Mouse (Mus musculus) hematopoietic stem cell, adult 5-6 weeks (primary cell): ENCODE measurements at regions not wholly inside any gene's neighbourhood (a gene's known extent, or its start where the extent isn't known, plus 50 kb on each side); places are given as distances from the start of the nearest gene placed in this dataset.

Source experiments
- ATAC-seq, 2 experiments: fragments of 125-278 bp in 1 of 2; replicated peaks in 1 of 2; 2 replicates each; pipeline ENCODE4 v1.8.0; 2016 to 2017; ENCODE audit warnings: inconsistent platforms in 2 of 2, mild to moderate bottlenecking in 2 of 2, moderate number of reproducible peaks in 2 of 2, low read depth in 1 of 2, moderate TSS enrichment in 1 of 2; ENCODE audit not compliant: low FRiP score in 2 of 2, poor library complexity in 2 of 2, severe bottlenecking in 2 of 2, insufficient read depth in 1 of 2, low TSS enrichment in 1 of 2

DNA sequence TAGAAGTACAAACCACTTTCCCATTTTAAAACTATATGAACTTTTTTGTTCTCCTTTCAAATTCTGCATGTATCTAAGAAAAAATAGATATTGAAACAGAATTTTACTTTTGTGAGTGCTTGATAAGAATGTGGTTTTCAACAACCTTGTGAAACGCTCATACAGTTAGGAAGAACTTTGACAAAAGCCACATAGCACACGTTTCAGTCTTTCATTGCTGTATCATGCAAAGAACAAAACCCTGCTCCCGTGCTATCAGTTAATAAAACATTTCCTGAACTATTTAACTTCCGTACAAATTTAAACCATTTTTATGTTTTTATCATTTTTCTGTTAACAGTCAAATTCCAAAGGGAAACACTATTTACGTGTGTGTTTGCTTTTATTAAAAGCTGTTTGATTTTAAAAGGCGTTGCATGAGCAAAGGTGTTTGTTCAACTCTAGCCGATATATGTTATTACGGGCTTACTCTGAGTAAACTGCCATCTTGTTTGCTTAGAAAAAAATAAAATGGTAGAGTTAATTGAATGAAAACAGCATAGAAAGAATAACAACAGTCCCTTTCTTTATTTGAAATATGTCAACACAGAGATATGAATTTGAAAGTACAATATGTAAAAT, 471.8 kb upstream of the Klhl1 start:
- peak; percentile 95 to 98 for ATAC-seq

DNA sequence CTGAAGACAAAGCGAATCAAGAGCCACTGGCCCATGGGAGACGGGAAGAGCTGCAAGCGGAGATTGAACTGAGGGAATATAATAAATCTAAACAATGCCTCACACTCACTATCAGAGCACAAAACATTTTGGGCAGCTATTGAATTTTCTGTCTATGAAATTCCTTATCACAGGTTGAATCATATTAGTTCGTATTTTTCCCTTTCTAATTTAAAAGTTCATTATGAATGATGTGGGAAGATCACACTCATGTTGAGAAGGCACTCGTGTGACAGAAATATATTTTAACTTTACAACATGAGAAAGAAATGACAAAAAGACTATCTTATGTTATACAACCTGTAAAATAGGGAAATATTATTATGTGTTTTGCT, 444.2 kb upstream of the Klhl1 start:
- ATAC-seq: no peak

DNA sequence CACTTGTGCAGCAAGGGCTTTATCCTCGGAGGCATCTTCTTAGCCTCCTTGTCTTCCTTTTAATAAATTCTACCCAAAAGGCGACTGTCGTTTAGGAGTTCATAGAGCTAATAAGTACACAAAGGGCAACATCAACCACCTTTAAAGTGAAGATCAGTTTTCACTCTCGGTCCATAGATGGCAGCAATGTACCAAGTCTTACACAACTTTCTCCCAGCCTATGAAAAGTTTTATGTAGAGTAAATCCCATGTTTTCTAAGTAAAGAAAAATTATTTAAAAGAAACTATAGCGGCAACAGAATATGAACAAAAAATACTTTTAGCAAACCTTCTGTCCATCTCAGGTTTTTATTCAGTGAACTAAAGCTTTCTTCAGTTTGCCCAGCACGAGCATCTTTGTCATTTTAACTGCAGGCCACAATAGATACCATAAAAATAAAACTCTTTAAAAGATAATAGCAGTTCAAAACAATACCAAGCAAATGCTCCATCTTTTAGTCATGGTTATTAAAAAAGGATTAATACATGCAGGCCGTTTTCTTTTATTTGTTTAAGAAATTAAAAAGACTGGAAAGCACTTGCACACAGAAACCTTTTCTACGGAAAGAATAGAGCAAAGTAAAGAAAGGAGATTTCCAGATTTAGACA, 443.6 kb upstream of the Klhl1 start:
- peak; percentile 80 to 83 for ATAC-seq

DNA sequence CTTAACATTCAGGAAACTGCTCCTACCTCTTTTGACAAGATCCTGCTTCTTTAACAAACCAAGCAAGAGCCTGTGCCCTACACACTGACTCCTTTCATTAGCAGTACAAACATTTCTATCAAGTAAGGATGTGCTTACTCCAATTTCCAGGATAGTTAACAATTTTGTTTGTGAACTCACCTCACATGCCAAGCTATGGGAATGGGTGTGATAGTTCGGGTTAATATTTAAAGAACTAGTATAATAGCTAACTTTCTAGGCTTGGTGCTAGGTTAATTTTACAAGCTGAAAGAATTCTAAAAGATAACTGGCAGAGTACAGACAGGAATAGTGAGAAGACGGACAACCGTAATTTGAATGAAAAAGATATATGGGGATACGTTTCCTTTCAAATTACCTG, 437.2 kb upstream of the Klhl1 start:
- ATAC-seq: no peak

DNA sequence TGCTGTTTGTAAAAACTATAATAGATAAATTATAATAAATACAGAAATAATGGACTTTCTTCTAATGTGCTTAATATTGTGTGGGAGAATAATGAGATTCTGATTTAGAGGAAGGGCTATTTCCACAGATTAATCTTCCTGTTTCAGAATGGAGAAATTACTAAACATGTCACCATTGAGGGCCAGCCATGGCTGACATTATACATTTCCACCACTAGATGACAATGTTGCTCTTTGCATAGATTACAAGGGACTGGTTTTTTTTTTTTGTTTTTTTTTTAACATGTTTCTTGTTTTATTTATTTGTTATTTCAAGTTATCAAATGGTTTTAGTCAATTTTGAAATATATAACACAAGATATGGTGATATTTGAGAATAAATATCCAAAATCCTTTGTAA, 435.6 kb upstream of the Klhl1 start:
- peak; percentile 81 to 85; a peak in 2 of 4 replicates for ATAC-seq

DNA sequence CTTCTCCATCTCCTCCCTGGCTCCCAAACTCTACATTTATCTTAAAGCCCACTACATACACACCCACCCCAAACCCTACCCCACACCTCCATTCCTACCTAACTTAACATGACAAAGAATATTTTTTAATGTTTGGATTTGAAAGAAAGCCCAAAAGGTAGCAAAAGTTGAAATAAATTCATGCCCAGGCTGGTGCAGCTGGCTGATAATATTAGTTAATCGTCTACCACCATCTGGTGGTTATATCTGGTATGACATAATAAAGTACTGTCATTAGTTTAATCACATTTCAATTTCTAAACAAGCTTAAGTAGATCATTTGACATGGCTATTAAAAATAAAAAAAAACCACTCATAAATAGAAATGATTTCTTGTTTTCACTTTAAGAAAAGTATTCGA, 389.8 kb upstream of the Klhl1 start:
- ATAC-seq: peak; percentile 59 to 80; a peak in 2 of 4 replicates

DNA sequence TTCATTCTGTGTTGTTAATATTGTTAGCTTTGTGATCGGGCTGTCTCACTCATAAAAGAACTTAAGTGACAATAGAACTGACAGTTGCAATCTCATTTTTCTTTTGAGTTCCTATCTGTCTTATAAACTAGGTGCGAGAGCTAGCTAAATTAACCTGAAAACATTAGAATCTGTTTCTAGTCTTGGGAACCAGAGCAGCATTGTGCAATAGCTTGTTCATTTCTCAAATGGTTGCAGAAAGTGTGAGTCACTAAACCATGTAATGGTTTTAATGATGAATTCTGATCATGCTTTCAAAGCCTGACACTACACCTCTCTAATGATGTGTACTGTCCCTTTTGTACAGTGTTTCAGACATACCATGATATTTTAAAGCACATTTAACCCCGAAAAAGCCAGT, 360.8 kb upstream of the Klhl1 start:
- no peak for ATAC-seq

DNA sequence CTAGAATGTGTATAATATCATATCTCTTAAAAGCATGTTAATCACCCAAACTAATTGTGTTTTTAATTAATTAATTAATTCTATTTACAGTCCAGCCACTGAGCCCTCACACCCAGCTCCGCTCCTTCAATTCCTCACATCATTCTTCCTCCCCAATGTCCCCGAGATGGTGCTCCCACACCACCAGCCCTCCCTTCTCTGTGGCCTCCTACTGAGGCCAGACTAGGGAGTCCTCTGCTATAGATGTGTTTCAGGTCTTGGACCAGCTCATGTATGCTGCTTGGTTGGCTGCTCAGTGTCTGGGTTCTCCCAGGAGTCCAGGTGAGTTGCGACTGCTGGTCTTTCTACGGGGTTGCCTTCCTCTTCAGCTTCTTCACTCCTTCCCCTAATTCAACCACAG, 353.1 kb upstream of the Klhl1 start:
- no peak for ATAC-seq

DNA sequence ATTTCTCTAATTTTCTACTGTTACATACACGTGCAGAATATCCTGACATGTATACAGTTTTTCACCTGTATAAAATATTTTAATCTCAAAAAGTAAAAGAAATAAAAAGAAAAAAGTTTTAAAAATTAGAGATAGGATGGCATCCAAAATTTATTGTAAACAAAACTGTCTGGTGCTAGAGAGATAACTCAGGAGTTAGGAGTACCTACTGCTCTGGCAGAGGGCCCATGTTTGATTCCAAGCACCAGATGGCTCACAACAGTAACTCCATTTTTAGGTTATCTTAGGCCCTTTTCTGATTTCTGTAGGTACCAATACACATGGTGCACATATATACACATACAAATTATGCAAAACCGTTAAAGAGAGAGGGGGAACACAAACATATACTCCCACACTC, 320.0 kb upstream of the Klhl1 start:
- no peak for ATAC-seq

DNA sequence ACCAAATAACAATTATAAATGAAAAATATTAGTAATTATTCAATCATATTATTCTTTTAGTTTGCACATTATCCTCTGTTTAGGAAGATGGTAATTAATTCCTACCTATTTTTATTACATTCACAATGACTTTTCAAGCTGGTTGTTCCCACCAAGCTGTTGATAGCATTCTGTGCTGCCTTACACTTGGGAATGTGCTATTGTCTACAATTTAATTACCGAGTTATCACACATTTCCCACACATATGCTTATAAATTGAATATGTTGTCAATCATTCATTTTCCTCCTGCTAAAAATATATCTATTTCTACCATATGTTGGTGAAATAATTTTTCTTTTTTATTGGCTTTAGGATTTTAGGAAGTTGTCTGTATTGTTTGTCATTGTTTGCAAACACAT, 306.2 kb upstream of the Klhl1 start:
- ATAC-seq: no peak

DNA sequence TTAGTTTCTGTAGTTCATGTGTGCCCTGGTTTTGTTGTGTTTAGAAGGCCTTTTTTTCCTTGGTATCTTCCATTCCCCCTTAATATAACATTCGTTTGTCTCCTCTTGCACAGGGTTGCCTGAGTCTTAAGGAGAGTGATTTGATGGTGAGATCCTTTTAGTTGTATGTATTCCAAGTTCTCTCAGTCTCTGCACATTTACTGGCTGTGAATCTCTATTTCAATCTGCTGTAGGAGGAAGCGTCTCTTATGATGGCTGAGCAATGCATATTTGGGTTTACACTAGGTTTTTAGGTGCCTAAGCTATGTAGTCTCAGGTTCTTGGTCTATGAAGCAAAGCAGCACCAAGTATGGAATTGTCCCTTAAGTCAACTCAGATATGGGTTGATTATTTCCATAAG, 296.8 kb upstream of the Klhl1 start:
- ATAC-seq: no peak

DNA sequence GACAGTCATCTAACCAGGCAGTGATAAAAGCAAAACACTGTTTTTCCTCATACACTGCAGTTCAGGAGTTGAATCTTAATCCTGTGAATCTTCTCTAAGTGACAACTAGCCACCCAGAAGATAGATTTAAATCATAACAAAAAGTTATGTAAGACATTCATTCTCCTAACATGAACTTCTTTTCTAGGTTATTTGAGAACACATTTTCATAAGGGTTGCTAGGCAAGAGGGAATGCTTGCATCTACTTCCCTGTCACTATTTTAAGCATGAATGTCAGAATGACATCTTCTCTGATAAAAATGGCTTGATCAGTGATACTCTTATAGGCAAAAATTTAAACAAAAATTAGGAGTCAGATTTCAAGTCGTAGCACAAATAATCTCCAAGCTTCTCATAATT, 286.4 kb upstream of the Klhl1 start:
- ATAC-seq: no peak

DNA sequence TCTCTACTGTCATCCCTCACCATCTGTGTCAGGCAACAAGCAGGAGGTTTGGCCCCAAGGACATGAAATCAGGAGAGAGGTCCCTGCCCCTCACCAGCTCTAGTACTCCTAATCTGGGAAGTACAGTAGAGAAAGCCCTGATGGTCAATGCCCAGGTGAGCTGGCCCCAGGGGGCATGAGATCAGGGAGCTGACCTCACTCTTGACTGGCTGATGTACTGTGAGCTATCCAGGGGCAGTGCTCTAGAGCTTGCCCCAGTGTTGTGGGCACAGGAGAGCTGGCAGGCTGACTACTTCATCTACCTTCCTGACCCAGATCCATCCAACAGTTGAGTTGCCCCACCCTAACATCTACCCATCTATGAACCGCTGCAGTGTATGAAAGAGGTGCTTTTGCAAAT, 275.9 kb upstream of the Klhl1 start:
- ATAC-seq: peak in 1 of 2 experiments; percentile 17; a peak in 1 of 4 replicates

DNA sequence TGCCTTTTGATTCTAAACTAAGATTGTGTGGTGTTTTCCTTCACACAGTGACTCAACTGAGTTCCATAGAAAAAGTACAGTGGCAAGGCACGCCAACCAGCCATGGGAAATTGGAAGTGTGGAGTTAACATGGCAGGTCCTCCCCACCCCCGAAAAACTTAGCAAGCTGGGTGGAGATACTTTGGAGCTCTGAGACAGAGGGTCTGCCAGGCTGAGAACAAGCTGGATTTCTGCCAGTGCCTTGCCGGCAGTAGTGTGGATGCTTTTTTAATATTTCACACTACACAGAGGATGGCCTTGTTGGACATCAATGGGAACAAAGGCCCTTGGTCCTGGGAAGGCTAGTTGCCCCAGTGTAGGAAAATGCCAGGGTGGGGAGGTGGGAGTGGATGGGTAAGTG, 269.0 kb upstream of the Klhl1 start:
- ATAC-seq: no peak

DNA sequence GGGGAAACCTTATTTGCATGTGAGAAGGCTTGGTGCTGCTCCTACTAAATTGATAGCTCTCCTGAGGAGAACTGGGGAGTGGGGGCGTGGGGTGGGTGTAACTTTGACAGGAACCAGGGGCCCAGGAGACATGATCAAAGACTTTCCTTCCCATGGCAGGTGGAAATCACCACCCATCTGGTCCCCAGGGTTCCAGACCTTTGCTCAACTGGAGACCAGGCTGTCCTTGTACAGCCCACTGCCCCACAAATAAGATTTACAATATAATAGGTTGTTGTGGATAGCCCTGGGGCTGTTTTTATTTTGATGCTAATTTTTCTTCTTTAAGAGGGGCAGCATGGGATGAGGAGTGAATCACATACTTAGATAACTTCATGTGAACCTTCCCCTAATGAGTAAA, 268.4 kb upstream of the Klhl1 start:
- ATAC-seq: no peak

DNA sequence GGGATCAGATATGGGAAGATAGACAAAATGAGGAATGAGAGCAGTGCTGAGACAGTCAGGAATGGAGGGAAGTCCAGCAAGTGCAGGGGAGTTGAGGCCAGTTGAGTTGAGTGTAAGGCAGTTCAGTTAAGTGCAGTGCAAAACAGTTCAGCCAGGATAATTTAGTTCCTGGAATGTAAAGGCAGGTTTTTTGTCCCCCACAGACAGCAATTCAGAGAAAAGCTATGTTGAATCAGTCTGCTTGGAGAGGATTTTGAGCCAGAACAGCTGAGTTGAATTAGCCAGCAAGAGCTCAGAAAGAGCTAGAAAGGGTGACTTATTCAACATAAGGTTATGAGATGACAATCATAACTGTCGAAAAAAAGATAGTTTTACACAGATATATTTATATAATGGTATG, 256.9 kb upstream of the Klhl1 start:
- no peak for ATAC-seq

DNA sequence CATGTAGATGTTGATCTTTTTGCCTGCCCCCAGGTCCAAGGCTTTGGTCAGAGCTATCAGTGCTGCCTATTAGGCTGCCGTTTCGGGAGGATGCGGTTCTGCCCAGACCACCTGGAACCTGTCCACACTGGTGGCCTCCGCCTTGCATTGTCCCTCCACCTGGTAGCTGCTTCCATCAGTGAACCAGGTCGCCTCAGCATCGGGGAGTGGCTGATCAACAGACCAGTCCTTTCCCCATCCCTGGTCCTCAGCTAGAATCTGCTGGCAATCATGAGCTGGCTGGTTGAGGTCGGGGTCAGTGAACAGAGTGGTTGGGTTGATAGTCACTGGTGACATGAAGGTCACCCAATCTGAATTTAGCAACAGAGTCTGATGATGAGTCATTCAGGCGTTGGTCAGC, 241.7 kb upstream of the Klhl1 start:
- no peak for ATAC-seq

DNA sequence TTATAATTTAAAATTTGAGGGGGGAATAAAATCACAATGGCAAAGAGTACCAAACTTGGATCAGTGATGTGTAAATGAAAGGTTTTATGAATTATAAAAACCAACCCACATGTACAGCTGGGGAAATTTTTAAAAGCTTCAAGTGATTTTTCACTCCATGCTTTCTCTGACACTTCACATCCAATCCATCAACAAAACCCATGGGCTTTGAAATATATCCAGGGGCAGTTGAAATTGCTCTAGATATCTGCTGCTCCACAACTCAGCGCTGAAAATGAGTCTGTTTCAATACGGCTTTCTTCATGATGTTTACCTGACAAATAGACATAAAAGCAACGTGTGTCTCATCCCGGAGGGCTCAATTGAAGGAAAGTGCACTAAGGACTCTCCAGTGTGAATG, 214.3 kb upstream of the Klhl1 start:
- ATAC-seq: no peak

DNA sequence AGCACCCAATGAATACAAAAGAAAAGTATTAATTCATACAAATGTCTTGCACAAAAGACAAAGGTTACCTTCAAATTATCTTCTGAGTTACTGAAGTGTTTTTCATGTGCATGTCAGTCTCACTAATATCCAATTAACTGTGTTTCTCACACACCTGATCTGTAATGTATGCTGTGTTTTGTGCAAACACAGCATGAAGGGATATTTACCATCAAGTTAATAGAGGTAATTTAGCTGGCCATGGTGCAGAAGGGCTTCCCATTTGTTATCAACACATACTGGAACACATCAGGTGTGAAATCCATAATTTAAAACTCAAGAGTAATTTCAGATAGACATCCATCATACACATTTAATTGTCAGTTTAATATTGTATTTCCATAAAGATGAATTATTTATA, 178.2 kb upstream of the Klhl1 start:
- ATAC-seq: no peak
